Mouse (Mus musculus) cerebellum, postnatal 25 days (tissue): ENCODE data around the gene Tmem203.
"Not testable (repeated sequence)": the region's sequence is repeated elsewhere in the genome, so short reads cannot be mapped to it uniquely, and the experiment has no call there.

ENCODE experiments used
- DNase-seq, 2 experiments: peaks; one replicate each; pipeline ENCODE4 v3.0.0; 2021; ENCODE audit warnings: mixed read lengths in 2 of 2

Tmem203 gene

GRCm38 (mm10) chr2:25234551-25235220 lies 20.6 kb upstream of the Tmem203 start:
- peak in 1 of 2 experiments; percentile 17 for DNase-seq

- DNase-seq = peak in 1 of 2 experiments; percentile 3
Observed at GRCm38 (mm10) chr2:25236614-25237013, 18.6 kb upstream of the Tmem203 start, which contains the start of gene Rnf224. Gene Rnf224 (minus strand): TSS chr2:25236787.

- DNase-seq = no peak
Observed at GRCm38 (mm10) chr2:25237522-25237921, 17.7 kb upstream of the Tmem203 start.

- DNase-seq = no peak
Observed at GRCm38 (mm10) chr2:25238106-25238505, 17.1 kb upstream of the Tmem203 start.

- peak in 1 of 2 experiments; percentile 12 for DNase-seq
Observed at GRCm38 (mm10) chr2:25239766-25240165, 15.5 kb upstream of the Tmem203 start.

- no peak for DNase-seq
Observed at GRCm38 (mm10) chr2:25240310-25240709, 14.9 kb upstream of the Tmem203 start.

GRCm38 (mm10) chr2:25240723-25241437 lies 14.4 kb upstream of the Tmem203 start:
- peak; percentile 73 to 82 for DNase-seq

GRCm38 (mm10) chr2:25241438-25241775 lies 13.8 kb upstream of the Tmem203 start:
- peak in 1 of 2 experiments; percentile 29 for DNase-seq

GRCm38 (mm10) chr2:25242101-25242506 lies 13.1 kb upstream of the Tmem203 start, which contains the start of the genes Rnf208 and Cysrt1:
Gene Rnf208 (plus strand): TSS chr2:25242255.
Gene Cysrt1 (minus strand): TSS chr2:25242452.
- DNase-seq = peak; percentile 72 to 81

GRCm38 (mm10) chr2:25243342-25243741 lies 11.9 kb upstream of the Tmem203 start:
- DNase-seq = peak in 1 of 2 experiments; percentile 27

GRCm38 (mm10) chr2:25244144-25244543 lies 11.1 kb upstream of the Tmem203 start:
- DNase-seq = peak in 1 of 2 experiments; percentile 6

GRCm38 (mm10) chr2:25246183-25247072 lies 8.8 kb upstream of the Tmem203 start, which contains the start of gene AL732309.1:
Gene AL732309.1 (minus strand): TSS chr2:25246863.
- DNase-seq = peak; percentile 44 to 63

GRCm38 (mm10) chr2:25252331-25252730 lies 2.9 kb upstream of the Tmem203 start:
- DNase-seq = peak in 1 of 2 experiments; percentile 52

- DNase-seq = peak; percentile 41 to 76
Observed at GRCm38 (mm10) chr2:25256443-25257109, 1.3 kb downstream of the Tmem203 start.

- not testable (repeated sequence) for DNase-seq
Observed at GRCm38 (mm10) chr2:25257250-25257649, 2.0 kb downstream of the Tmem203 start.

GRCm38 (mm10) chr2:25258887-25259286 lies 3.6 kb downstream of the Tmem203 start:
- peak in 1 of 2 experiments; percentile 52 for DNase-seq

GRCm38 (mm10) chr2:25261870-25262269 lies 6.6 kb downstream of the Tmem203 start:
- peak in 1 of 2 experiments; percentile 38 for DNase-seq

GRCm38 (mm10) chr2:25262291-25262767 lies 7.1 kb downstream of the Tmem203 start, which contains the start of gene Tprn:
Gene Tprn (plus strand): TSS chr2:25262618.
- DNase-seq = peak; percentile 97 to 98

GRCm38 (mm10) chr2:25262795-25263622 lies 7.8 kb downstream of the Tmem203 start:
- DNase-seq = peak; percentile 86 to 88

- DNase-seq = peak in 1 of 2 experiments; percentile 55
Observed at GRCm38 (mm10) chr2:25263623-25264285, 8.5 kb downstream of the Tmem203 start.
